Mouse (Mus musculus): ENCODE measurements at regions not wholly inside any gene's neighbourhood (a gene's known extent, or its start where the extent isn't known, plus 50 kb on each side); places are given as distances from the start of the nearest gene placed in this dataset.

- no peaks in the 10 kb centered on the region for H3K27me3 ChIP-seq (replicated peaks)
- in situ Hi-C loops (cut with MboI; ENCODE audit: low pct_ligation_motif_present, low pct_unique_long_range_greater_than_20kb, low sequenced_read_pairs): loop anchor here (25.0 kb wide), 1 partner anchor 93 kb away; no protein-coding TSS in a partner anchor
- TF ChIP-seq CHD1 (IDR thresholded peaks at IDR 0.05; ENCODE audit: low read depth, low read length) (no peak), JUN (IDR thresholded peaks at IDR 0.05; ENCODE audit: insufficient read depth, low read depth, low read length) (no peak), MEF2A (IDR thresholded peaks at IDR 0.05; ENCODE audit: borderline replicate concordance, low read depth, low read length) (no peak), PAX5 (IDR thresholded peaks at IDR 0.05; ENCODE audit: low read length) (no peak)
Measured at GRCm38 (mm10) chr5:64605171-64605570, 198.0 kb upstream of the Klf3 start.

GRCm38 (mm10) chr5:64605991-64606390, 197.2 kb upstream of the Klf3 start:
- Histone ChIP-seq H3K27ac (ENCODE audit: insufficient read depth, low read depth) (no peak overlapping the region), H3K36me3 (replicated peaks in 1 of 2; ENCODE audit: control insufficient read depth in 1 of 2, insufficient read depth in 1 of 2, low read length in 1 of 2) (no peaks in the 10 kb centered on the region), H3K27me3 (replicated peaks) (no peaks in the 10 kb centered on the region), H3K79me2 (replicated peaks; ENCODE audit: control insufficient read depth, extremely low read depth, insufficient read depth, poor library complexity, severe bottlenecking) (no peaks in the 10 kb centered on the region), H3K4me2 (ENCODE audit: insufficient read depth, low read depth, poor library complexity, severe bottlenecking) (no peak overlapping the region), H3K9me3 (replicated peaks; ENCODE audit: low read length) (peaks cover 2% of the 10 kb centered on the region), H3K4me3 (replicated peaks in 1 of 3; ENCODE audit: low read depth in 2 of 3, low read length in 2 of 3, poor library complexity in 1 of 3) (no peak overlapping the region), H3K4me1 (ENCODE audit: control insufficient read depth in 1 of 2, insufficient read depth in 2 of 2) (peaks cover 6 to 19% of the 10 kb centered on the region in 2 experiments), H3K9ac (ENCODE audit: insufficient read depth, low read depth) (no peak overlapping the region)
- in situ Hi-C loops (cut with MboI; ENCODE audit: low pct_ligation_motif_present, low pct_unique_long_range_greater_than_20kb, low sequenced_read_pairs): loop anchor here (25.0 kb wide), 1 partner anchor 94 kb away; no protein-coding TSS in a partner anchor
- no peak for DNase-seq (ENCODE audit: extremely low read depth)
- dilution Hi-C loops (cut with MboI; ENCODE audit: extremely low pct_ligation_motif_present, extremely low pct_unique_long_range_greater_than_20kb, low sequenced_read_pairs): no loop called here
- TF ChIP-seq MXI1 (IDR thresholded peaks at IDR 0.05; ENCODE audit: low read depth, low read length) (no peak), JUND (conservative IDR thresholded peaks at IDR 0.05; ENCODE audit: low read depth, low read length) (no peak), CHD1 (IDR thresholded peaks at IDR 0.05; ENCODE audit: low read depth, low read length) (no peak), SMC3 (IDR thresholded peaks at IDR 0.05; ENCODE audit: low read depth, low read length) (no peak)

More at GRCm38 (mm10) chr5:64605171-64605570, 198.0 kb upstream of the Klf3 start:
- Histone ChIP-seq H3K4me2 (ENCODE audit: insufficient read depth, low read depth, poor library complexity, severe bottlenecking) (no peak overlapping the region), H3K4me3 (replicated peaks in 1 of 3; ENCODE audit: low read depth in 2 of 3, low read length in 2 of 3, poor library complexity in 1 of 3) (no peak overlapping the region), H3K36me3 (replicated peaks in 1 of 2; ENCODE audit: control insufficient read depth in 1 of 2, insufficient read depth in 1 of 2, low read length in 1 of 2) (no peaks in the 10 kb centered on the region), H3K79me2 (replicated peaks; ENCODE audit: control insufficient read depth, extremely low read depth, insufficient read depth, poor library complexity, severe bottlenecking) (no peaks in the 10 kb centered on the region), H3K9me3 (replicated peaks; ENCODE audit: low read length) (peaks cover 2% of the 10 kb centered on the region), H3K9ac (ENCODE audit: insufficient read depth, low read depth) (no peak overlapping the region), H3K4me1 (ENCODE audit: control insufficient read depth in 1 of 2, insufficient read depth in 2 of 2) (peaks cover 3 to 17% of the 10 kb centered on the region in 2 experiments; a peak in 3 of 4 replicates), H3K27ac (ENCODE audit: insufficient read depth, low read depth) (no peak overlapping the region)
- dilution Hi-C loops (cut with MboI; ENCODE audit: extremely low pct_ligation_motif_present, extremely low pct_unique_long_range_greater_than_20kb, low sequenced_read_pairs): no loop called here
- no peak for DNase-seq (ENCODE audit: extremely low read depth)

- no peak overlapping the region for H3K4me2 ChIP-seq (ENCODE audit: insufficient read depth, low read depth, poor library complexity, severe bottlenecking)
- peaks cover 2% of the 10 kb centered on the region for H3K9me3 ChIP-seq (replicated peaks; ENCODE audit: low read length)
- H3K4me1 ChIP-seq (ENCODE audit: control insufficient read depth in 1 of 2, insufficient read depth in 2 of 2): peaks cover 8 to 34% of the 10 kb centered on the region in 2 experiments
- H3K27ac ChIP-seq (ENCODE audit: insufficient read depth, low read depth): no peak overlapping the region
- in situ Hi-C loops (cut with MboI; ENCODE audit: low pct_ligation_motif_present, low pct_unique_long_range_greater_than_20kb, low sequenced_read_pairs): loop anchor here (25.0 kb wide), 1 partner anchor 97 kb away; no protein-coding TSS in a partner anchor
- H3K27me3 ChIP-seq (replicated peaks): no peaks in the 10 kb centered on the region
- H3K9ac ChIP-seq (ENCODE audit: insufficient read depth, low read depth): no peak overlapping the region
- no peak for DNase-seq (ENCODE audit: extremely low read depth)
- H3K79me2 ChIP-seq (replicated peaks; ENCODE audit: control insufficient read depth, extremely low read depth, insufficient read depth, poor library complexity, severe bottlenecking): no peaks in the 10 kb centered on the region
- H3K4me3 ChIP-seq (replicated peaks in 1 of 3; ENCODE audit: low read depth in 2 of 3, low read length in 2 of 3, poor library complexity in 1 of 3): no peak overlapping the region
- dilution Hi-C loops (cut with MboI; ENCODE audit: extremely low pct_ligation_motif_present, extremely low pct_unique_long_range_greater_than_20kb, low sequenced_read_pairs): no loop called here
- no peaks in the 10 kb centered on the region for H3K36me3 ChIP-seq (replicated peaks in 1 of 2; ENCODE audit: control insufficient read depth in 1 of 2, insufficient read depth in 1 of 2, low read length in 1 of 2)
- no peak for TF ChIP-seq IRF4 (IDR thresholded peaks at IDR 0.05; ENCODE audit: low read depth, low read length)
- no peak for TF ChIP-seq ZNF384 (IDR thresholded peaks at IDR 0.05; ENCODE audit: low read depth, low read length)
- TF ChIP-seq UBTF (IDR thresholded peaks at IDR 0.05; ENCODE audit: low read depth, low read length): no peak
- no peak for TF ChIP-seq MXI1 (IDR thresholded peaks at IDR 0.05; ENCODE audit: low read depth, low read length)
- no peak for TF ChIP-seq NELFE (IDR thresholded peaks at IDR 0.05; ENCODE audit: low read depth, low read length)
- TF ChIP-seq GABPA (IDR thresholded peaks at IDR 0.05; ENCODE audit: insufficient replicate concordance, low read depth, low read length): no peak
- no peak for TF ChIP-seq CHD1 (IDR thresholded peaks at IDR 0.05; ENCODE audit: low read depth, low read length)
- TF ChIP-seq EP300 (IDR thresholded peaks at IDR 0.05; ENCODE audit: low read length): no peak
- no peak for TF ChIP-seq MAFK (IDR thresholded peaks at IDR 0.05; ENCODE audit: insufficient replicate concordance, low read length)
- TF ChIP-seq CTCF (conservative IDR thresholded peaks at IDR 0.05 in 1 of 2, IDR thresholded peaks at IDR 0.05 in 1 of 2; ENCODE audit: low read depth in 2 of 2, low read length in 2 of 2): no peak
- TF ChIP-seq HCFC1 (IDR thresholded peaks at IDR 0.05; ENCODE audit: low read depth, low read length): no peak
- TF ChIP-seq MEF2A (IDR thresholded peaks at IDR 0.05; ENCODE audit: borderline replicate concordance, low read depth, low read length): no peak
- no peak for TF ChIP-seq BHLHE40 (IDR thresholded peaks at IDR 0.05; ENCODE audit: low read depth, low read length)
- TF ChIP-seq SIN3A (IDR thresholded peaks at IDR 0.05; ENCODE audit: low read length): no peak
- TF ChIP-seq E2F4 (IDR thresholded peaks at IDR 0.05; ENCODE audit: insufficient replicate concordance, low read depth, low read length): no peak
Measured at GRCm38 (mm10) chr5:64609378-64610087, 193.7 kb upstream of the Klf3 start.

All from CH12.LX (cell line).